Mouse (Mus musculus) layer of hippocampus, adult 9-11 months (tissue): ENCODE results near the gene Ubxn1.

Source experiments
- DNase-seq: peaks from one replicate; pipeline ENCODE4 v3.0.0; 2022

Ubxn1 gene

GRCm38 (mm10) chr19:8903412-8903811 lies 32.1 kb downstream of the Ubxn1 start:
- DNase-seq, result no peak

- DNase-seq, result no peak
These were observed 37.2 kb downstream of the Ubxn1 start for GRCm38 (mm10) chr19:8908531-8908930.

- no peak for DNase-seq
These were observed 40.5 kb downstream of the Ubxn1 start for GRCm38 (mm10) chr19:8911810-8912209.

- DNase-seq, result peak; percentile 67
These were observed 42.9 kb downstream of the Ubxn1 start for GRCm38 (mm10) chr19:8914212-8914611.

- DNase-seq, result no peak
These were observed 47.7 kb downstream of the Ubxn1 start for GRCm38 (mm10) chr19:8919000-8919399.

GRCm38 (mm10) chr19:8919684-8920072 lies 48.4 kb downstream of the Ubxn1 start:
- DNase-seq, result no peak

GRCm38 (mm10) chr19:8920073-8920736 lies 48.9 kb downstream of the Ubxn1 start, which contains the start of gene B3gat3:
B3gat3 (plus strand) TSS chr19:8920374.
- DNase-seq, result peak; percentile 96

GRCm38 (mm10) chr19:8920836-8921291 lies 49.6 kb downstream of the Ubxn1 start:
- no peak for DNase-seq

GRCm38 (mm10) chr19:8921741-8922140 lies 50.4 kb downstream of the Ubxn1 start:
- no peak for DNase-seq
